Mouse (Mus musculus) c-Kit-negative CD71-positive TER-119-positive erythroid progenitor cells, embryonic 14.5 days (primary cell): ENCODE measurements around the gene 1700113H08Rik.

Source experiments
- DNase-seq: peaks from one replicate; pipeline ENCODE4 v3.0.0-alpha.2; 2013; ENCODE audit warnings: low read depth, low spot score

Gene 1700113H08Rik

GRCm38 (mm10) chr10:87209466-87209865 lies 151.6 kb downstream of the 1700113H08Rik start:
- no peak for DNase-seq

GRCm38 (mm10) chr10:87211046-87211445 lies 153.2 kb downstream of the 1700113H08Rik start:
- DNase-seq = no peak

GRCm38 (mm10) chr10:87212854-87213253 lies 155.0 kb downstream of the 1700113H08Rik start:
- no peak for DNase-seq

- no peak for DNase-seq
These were observed 172.4 kb downstream of the 1700113H08Rik start for GRCm38 (mm10) chr10:87230071-87230910.

GRCm38 (mm10) chr10:87239332-87240008 lies 181.6 kb downstream of the 1700113H08Rik start:
- no peak for DNase-seq

- no peak for DNase-seq
These were observed 213.9 kb downstream of the 1700113H08Rik start for GRCm38 (mm10) chr10:87271724-87272123.

- DNase-seq = no peak
These were observed 214.3 kb downstream of the 1700113H08Rik start for GRCm38 (mm10) chr10:87272133-87272622.

- no peak for DNase-seq
These were observed 217.2 kb downstream of the 1700113H08Rik start for GRCm38 (mm10) chr10:87275075-87275474.
